Mouse (Mus musculus) mature B cell (primary cell): ENCODE data around the gene Arf5.

Experiments
- in situ Hi-C: fragments of 300-500 bp; cut with MboI; formaldehyde crosslinking; loops from 2 replicates; pipeline ENCODE4 v1.14.3; 2019

Gene Arf5

GRCm38 (mm10) chr6:28428290-28428689, 4.9 kb downstream of the Arf5 start, which contains the start of gene Gcc1:
Gene Gcc1 (minus strand): TSS chr6:28428390.
- in situ Hi-C loops = no loop called here

GRCm38 (mm10) chr6:28429870-28430269, 6.5 kb downstream of the Arf5 start:
- in situ Hi-C loops = no loop called here

- in situ Hi-C loops = no loop called here
These were observed 7.6 kb downstream of the Arf5 start for GRCm38 (mm10) chr6:28430795-28431537.

GRCm38 (mm10) chr6:28431538-28431855, 8.1 kb downstream of the Arf5 start:
- in situ Hi-C loops = no loop called here

GRCm38 (mm10) chr6:28447937-28448336, 24.6 kb downstream of the Arf5 start:
- in situ Hi-C loops = no loop called here

- in situ Hi-C loops = no loop called here
These were observed 25.9 kb downstream of the Arf5 start, which contains the start of gene Pax4 for GRCm38 (mm10) chr6:28449253-28449652. Gene Pax4 (minus strand): TSS chr6:28449353.

- in situ Hi-C loops = no loop called here
These were observed 27.1 kb downstream of the Arf5 start for GRCm38 (mm10) chr6:28450481-28450880.

- in situ Hi-C loops = no loop called here
These were observed 27.6 kb downstream of the Arf5 start for GRCm38 (mm10) chr6:28450977-28451376.

- in situ Hi-C loops = no loop called here
These were observed 35.9 kb downstream of the Arf5 start for GRCm38 (mm10) chr6:28459221-28459668.

GRCm38 (mm10) chr6:28460534-28460933, 37.2 kb downstream of the Arf5 start:
- in situ Hi-C loops = no loop called here

GRCm38 (mm10) chr6:28464630-28465029, 41.3 kb downstream of the Arf5 start:
- in situ Hi-C loops = no loop called here

GRCm38 (mm10) chr6:28470017-28470602, 46.8 kb downstream of the Arf5 start:
- in situ Hi-C loops = no loop called here

GRCm38 (mm10) chr6:28470621-28471020, 47.3 kb downstream of the Arf5 start:
- in situ Hi-C loops = no loop called here

GRCm38 (mm10) chr6:28471284-28472035, 48.1 kb downstream of the Arf5 start:
- in situ Hi-C loops = no loop called here

- in situ Hi-C loops = no loop called here
These were observed 50.9 kb downstream of the Arf5 start for GRCm38 (mm10) chr6:28474211-28474610.

GRCm38 (mm10) chr6:28474839-28475238, 51.5 kb downstream of the Arf5 start, which contains the start of gene Snd1:
Gene Snd1 (plus strand): TSS chr6:28475139.
- in situ Hi-C loops = no loop called here
